Mouse (Mus musculus) hematopoietic stem cell, adult 5-6 weeks (primary cell): ENCODE measurements around the gene Gon7. TPM values are rescaled to one million over a fixed set of nuclear protein-coding genes. Genes with fewer than 3 reads are reported as not detected.

ENCODE experiments used
- ATAC-seq, 2 experiments: fragments of 125-278 bp in 1 of 2; replicated peaks in 1 of 2; 2 replicates each; pipeline ENCODE4 v1.8.0; 2016 to 2017; ENCODE audit warnings: inconsistent platforms in 2 of 2, mild to moderate bottlenecking in 2 of 2, moderate number of reproducible peaks in 2 of 2, low read depth in 1 of 2, moderate TSS enrichment in 1 of 2; ENCODE audit not compliant: low FRiP score in 2 of 2, poor library complexity in 2 of 2, severe bottlenecking in 2 of 2, insufficient read depth in 1 of 2, low TSS enrichment in 1 of 2
- total RNA-seq: library from RNA; stranded (forward); fragments of 172-1452, 232-1000 nt; gene quantifications from 2 replicates; pipeline ENCODE4 v1.2.3, GENCODE M21; 2017

Gon7 gene
- 16.5 and 26.2 TPM in 2 replicates for total RNA-seq

GRCm38 (mm10) chr12:102757689-102758402 is at the start of gene Gon7, which contains the start of the genes Gm28051 and Ubr7:
Gene Gon7 (minus strand): TSS chr12:102757803.
Gene Gm28051 (minus strand): TSS chr12:102757765.
Gene Ubr7 (plus strand): TSS chr12:102757967.
- ATAC-seq = peak; percentile 88 to 96

DNA sequence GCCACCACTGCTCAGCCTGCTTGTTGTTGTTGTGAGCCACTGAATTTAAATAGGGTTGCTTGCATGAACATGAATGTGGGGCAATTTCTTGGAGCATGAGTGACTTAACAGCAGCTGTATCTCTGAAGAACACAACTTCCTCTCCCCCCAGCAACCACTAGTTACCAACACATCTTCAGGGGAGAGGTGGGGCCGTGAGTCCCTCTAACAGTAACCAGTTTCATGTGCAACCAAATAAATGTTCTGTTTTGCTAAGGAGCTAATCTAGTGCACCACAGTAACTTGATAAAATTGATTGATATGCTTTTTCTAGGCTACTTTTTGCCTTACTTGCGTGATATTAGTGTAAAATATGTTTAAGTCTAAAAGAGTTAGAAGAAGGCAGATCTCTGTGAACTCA is 41.9 kb upstream of the Gon7 start:
- ATAC-seq = no peak

DNA sequence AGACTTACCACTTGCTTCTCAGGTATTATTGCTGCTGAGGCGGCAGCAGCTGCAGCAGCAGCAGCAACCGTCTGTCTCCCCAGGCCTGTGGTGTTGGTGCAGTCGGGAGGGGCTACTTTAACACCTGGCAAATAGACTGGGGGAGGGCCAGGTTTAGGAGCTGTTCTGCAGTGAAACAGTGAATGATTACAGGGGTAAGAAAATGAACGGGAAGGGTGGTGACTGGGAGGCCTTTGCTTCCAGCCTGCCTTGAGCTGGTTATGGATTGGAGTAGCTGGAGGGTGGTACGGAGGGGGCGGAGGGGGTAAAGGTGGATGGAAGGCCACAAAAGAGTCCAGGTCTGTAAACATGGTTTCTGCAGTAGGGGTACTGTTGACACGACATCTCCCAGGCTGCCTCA is 30.3 kb upstream of the Gon7 start:
- ATAC-seq = no peak

DNA sequence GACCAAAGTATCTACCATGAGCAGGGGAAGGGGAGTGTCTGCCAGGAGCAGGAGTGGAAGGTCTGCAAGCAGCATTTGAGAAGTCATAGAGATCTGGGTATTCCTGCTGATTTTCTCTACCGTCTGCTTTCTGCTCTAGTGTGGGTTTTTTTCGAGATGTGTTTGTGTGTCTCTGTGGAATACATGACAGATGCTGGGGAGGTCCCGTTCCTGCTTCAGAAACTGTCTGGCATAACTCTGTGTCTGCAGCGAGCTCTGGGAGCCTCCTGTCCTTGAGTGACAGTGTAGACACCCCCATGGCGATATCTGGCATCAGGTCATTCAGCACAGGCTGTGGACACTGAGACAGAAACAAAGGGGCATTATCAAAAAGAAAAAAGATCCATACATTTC is 28.0 kb upstream of the Gon7 start:
- no peak for ATAC-seq

- peak in 1 of 2 experiments; percentile 56; a peak in 2 of 4 replicates for ATAC-seq
Measured at GRCm38 (mm10) chr12:102784899-102785592, 27.4 kb upstream of the Gon7 start.

DNA sequence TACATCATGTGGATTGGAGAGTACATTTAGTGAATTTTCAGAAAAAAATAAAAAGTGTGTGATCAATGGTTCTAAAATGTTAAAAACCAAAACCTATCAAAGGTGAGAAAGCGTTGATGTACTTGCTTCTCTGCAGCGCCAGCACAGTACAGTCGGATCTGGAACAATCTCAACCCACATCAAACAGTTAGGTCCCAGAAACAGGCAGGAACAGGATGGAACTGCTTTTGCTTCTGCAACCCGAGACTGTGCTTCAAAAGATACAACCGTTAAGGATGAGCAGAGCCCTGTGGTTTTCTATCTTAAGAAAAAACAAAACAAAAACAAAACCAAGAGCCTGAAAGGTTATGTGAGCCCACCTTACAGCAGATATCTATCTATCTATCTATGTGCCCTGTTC is 25.2 kb upstream of the Gon7 start:
- no peak for ATAC-seq

DNA sequence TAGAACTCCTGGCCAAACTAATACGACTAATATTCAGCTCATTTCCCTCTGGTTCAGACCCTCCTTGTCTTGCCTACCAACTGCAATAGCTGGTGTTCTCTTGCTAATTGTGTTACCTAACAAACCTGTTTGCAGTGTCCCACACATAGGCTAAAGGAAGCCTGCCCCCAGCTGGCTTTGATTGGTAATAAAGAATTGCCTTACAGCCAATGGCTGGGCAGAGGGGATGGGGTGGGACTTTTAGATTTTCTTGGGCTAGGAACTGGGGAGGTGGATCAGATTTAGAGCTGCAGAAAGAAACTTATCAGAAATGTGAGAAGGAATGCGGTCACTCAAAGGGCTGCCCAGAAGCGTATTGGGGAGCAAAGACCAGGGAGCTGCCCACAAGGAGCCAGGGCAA is 21.8 kb upstream of the Gon7 start:
- ATAC-seq = peak; percentile 17 to 34; a peak in 1 of 4 replicates

DNA sequence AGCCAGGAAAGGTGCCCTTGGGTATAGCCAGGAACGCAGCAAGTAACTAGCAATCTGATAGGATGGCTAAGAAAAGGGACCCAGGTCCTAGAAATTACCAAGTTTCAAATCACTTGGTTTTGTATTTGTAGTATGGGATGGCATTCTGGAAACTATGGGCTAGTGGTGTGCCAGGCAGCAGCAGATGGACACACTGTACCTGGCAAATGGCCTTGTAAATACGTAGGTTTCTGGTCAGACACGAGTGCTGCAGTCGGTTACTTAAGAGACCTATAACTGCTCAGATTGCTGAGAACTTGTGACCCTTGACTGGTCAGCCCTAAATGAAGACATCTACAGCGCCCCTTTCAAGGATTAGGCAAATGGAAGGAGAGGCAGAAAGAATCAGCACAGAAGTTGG is 20.5 kb upstream of the Gon7 start:
- no peak for ATAC-seq

- no peak for ATAC-seq
Measured at GRCm38 (mm10) chr12:102776035-102776434, 18.4 kb upstream of the Gon7 start.

GRCm38 (mm10) chr12:102772676-102773075 is 15.1 kb upstream of the Gon7 start:
- no peak for ATAC-seq

DNA sequence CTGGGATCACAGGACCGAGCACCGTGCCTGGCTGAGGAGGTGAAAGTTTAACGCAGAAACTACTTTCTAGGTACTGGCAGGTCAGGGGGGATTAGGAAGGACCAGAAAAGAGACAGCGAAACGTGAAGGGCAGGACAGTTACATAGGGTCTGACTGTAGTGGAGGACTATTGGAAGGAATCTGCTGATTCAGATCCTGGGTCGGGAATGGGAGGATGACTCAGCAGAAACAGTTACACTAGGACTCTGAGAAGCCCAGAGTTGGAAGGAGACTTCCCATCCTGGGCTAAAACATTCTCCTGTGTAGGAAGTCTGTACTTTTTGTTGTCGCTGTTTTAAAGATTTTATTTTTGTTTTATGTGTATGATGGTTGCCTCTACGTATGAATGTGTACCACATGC is 14.0 kb upstream of the Gon7 start:
- no peak for ATAC-seq

- ATAC-seq = no peak
Measured at GRCm38 (mm10) chr12:102769000-102769399, 11.4 kb upstream of the Gon7 start.

DNA sequence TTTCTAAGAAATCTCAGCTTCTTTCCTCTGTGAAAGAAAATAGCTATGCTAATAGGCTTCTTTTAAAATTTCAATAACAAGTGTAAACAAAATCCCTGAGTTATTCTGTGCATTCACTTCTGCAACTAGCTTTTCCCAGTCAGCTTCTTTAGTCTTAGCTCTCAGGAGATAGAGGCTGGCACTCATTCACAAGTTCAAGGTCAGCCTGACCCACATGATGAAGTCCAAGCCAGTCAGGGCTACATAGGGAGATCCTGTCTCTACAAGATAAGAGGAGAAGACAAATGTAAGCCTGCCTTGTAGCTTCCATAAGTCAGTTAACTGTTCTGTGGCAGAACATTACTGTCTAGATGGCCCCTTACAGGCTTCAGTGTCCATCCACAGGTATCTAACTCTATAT is 6.1 kb upstream of the Gon7 start:
- ATAC-seq = no peak

DNA sequence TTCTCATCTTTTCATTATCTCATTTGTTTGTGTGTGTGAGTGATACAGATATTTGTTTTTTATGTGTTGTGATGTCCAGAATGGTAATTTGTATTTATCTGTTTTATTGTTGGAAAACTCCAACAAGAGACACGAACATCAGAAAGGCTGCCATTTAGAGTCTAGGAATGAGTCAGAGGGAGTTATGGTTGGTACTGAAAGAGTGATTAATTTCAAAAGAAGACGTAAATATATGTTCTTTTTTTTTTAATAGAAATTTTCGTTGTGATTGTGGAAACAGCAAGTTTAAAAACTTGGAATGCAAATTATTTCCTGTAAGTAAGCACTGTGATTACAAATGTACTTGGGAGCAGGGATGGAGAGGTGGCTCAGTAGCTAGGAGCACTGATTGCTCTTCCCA is 4.1 kb upstream of the Gon7 start:
- no peak for ATAC-seq

DNA sequence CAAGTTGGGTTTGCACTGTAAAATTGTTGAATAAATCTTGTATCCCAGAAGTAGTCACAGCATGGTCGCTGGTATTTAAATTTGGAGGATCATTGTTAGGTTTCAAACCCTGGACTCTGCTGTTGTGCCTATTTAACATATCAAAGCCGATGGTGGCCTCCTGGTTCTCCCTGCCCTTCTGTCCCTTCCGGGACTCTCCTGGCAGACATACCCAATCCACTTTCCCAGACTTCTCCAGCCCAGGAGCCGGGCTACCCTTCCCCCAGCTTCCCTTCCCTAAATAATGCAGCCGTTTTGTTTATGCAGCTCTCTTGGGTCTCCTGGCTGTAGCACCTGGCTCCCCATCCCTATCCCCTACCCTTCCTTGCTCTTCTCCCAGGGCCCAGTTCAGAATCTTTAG is 1.3 kb upstream of the Gon7 start:
- no peak for ATAC-seq

DNA sequence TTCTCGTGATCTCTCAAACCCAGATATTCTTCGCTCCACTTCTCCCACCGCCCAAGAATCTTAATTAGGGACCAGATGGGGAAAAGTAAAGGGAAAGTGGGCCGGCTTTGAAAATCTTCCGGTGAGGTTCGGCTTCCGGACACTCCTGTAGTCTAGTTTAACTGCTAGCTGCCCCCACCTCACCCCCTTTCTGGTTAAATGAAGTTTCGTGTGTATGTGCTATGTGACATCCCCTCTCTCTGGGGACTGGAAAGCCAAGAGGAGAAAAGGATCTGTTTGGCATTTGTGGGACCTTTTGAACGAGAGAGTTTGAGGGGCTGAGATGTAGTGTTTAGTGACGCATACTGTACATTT is 777 bp upstream of the Gon7 start, which contains the start of gene Gm20604:
Gene Gm20604 (minus strand): TSS at position 270 of the 354 bp plus-strand sequence.
- no peak for ATAC-seq

GRCm38 (mm10) chr12:102757055-102757688 is 431 bp downstream of the Gon7 start:
- peak in 1 of 2 experiments; percentile 47; a peak in 1 of 4 replicates for ATAC-seq

GRCm38 (mm10) chr12:102756304-102756703 is 1.3 kb downstream of the Gon7 start:
- no peak for ATAC-seq
